ENCODE assay signal across 20 mouse cellular contexts in the genomic region with DNA sequence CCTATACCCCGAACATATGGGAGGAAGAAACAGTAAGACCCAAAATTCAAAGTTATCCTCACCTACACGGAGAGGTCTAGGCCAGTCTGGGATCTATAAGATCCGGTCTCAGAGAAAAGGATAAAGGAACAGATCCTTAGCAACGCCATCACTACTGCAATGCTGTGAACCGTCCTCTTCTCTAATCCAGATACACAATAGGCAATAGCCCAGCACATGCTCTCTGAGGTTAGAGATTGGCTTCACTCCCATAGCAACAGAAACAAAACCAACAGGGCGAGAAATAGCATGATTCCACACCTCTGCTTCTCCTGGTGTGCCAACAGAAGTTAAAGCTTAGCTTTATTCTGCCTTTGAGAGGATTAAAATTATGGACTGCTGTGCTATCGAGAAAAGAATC.
DNase-seq lines count a peak whose midpoint lies in the region; ATAC-seq and TF ChIP-seq lines count a peak whose summit lies in the region.
"Had no signal": no experiment of that assay in that cellular context is flagged by ENCODE, and none has a peak within 500 bp of the region (broad histone marks: within the 10 kb centered on the region; RNA-seq: fewer than 3 reads in every experiment).

No protein-coding gene starts in this region.

- no peaks in the 10 kb centered on the region for H3K9me3 ChIP-seq in hindbrain, postnatal 0 days (ENCODE audit: low read length)
- no peaks in the 10 kb centered on the region for H3K9me3 ChIP-seq in hindbrain, embryonic 10.5 days
- no peaks in the 10 kb centered on the region for H3K9me3 ChIP-seq in forebrain, embryonic 14.5 days (replicated peaks; ENCODE audit: control insufficient read depth, low read length)
- H3K9me3 ChIP-seq in midbrain, embryonic 15.5 days: no peaks in the 10 kb centered on the region
- H3K9me3 ChIP-seq: embryonic facial prominence, embryonic 10.5 days; heart, embryonic 12.5 days; neural tube, embryonic 13.5 days had no signal

- H3K4me3 ChIP-seq in hindbrain, postnatal 0 days (ENCODE audit: low read length): no peak overlapping the region
- no peak overlapping the region for H3K4me3 ChIP-seq in hindbrain, embryonic 10.5 days
- no peak overlapping the region for H3K4me3 ChIP-seq in forebrain, embryonic 14.5 days (ENCODE audit: low read depth, low read length)
- H3K4me3 ChIP-seq in midbrain, embryonic 15.5 days: no peak overlapping the region
- H3K4me3 ChIP-seq: embryonic facial prominence, embryonic 10.5 days; heart, embryonic 12.5 days; neural tube, embryonic 13.5 days had no signal

- no peaks in the 10 kb centered on the region for H3K4me1 ChIP-seq in hindbrain, postnatal 0 days (ENCODE audit: insufficient read depth, low read length)
- no peaks in the 10 kb centered on the region for H3K4me1 ChIP-seq in hindbrain, embryonic 10.5 days (replicated peaks)
- H3K4me1 ChIP-seq in forebrain, embryonic 14.5 days (ENCODE audit: control insufficient read depth, insufficient read depth, low read length): peaks cover 6% of the 10 kb centered on the region; the same call in 1 of the 2 replicates
- H3K4me1 ChIP-seq in midbrain, embryonic 15.5 days: peaks cover 8% of the 10 kb centered on the region; the same call in 1 of the 2 replicates
- H3K4me1 ChIP-seq: embryonic facial prominence, embryonic 10.5 days; heart, embryonic 12.5 days; neural tube, embryonic 13.5 days had no signal

- WGBS in hindbrain, postnatal 0 days: 52% methylated on average over 7 of the region's 7 CpGs
- WGBS in hindbrain, embryonic 10.5 days: 76% methylated on average over 7 of the region's 7 CpGs
- 52% methylated on average over 7 of the region's 7 CpGs for WGBS in forebrain, embryonic 14.5 days
- WGBS in midbrain, embryonic 15.5 days: 26% methylated on average over 7 of the region's 7 CpGs

- H3K27ac ChIP-seq in hindbrain, postnatal 0 days: no peak overlapping the region
- no peak overlapping the region for H3K27ac ChIP-seq in hindbrain, embryonic 10.5 days
- no peak overlapping the region for H3K27ac ChIP-seq in forebrain, embryonic 14.5 days (ENCODE audit: low read depth, low read length)
- no peak overlapping the region for H3K27ac ChIP-seq in midbrain, embryonic 15.5 days
- H3K27ac ChIP-seq: embryonic facial prominence, embryonic 10.5 days; neural tube, embryonic 13.5 days had no signal

- H3K9ac ChIP-seq in hindbrain, postnatal 0 days (replicated peaks; ENCODE audit: low read length): no peak overlapping the region
- H3K9ac ChIP-seq in forebrain, embryonic 14.5 days (ENCODE audit: low read length): no peak overlapping the region
- no peak overlapping the region for H3K9ac ChIP-seq in midbrain, embryonic 15.5 days
- H3K9ac ChIP-seq: heart, embryonic 12.5 days; neural tube, embryonic 13.5 days had no signal

- no peaks in the 10 kb centered on the region for H3K27me3 ChIP-seq in hindbrain, postnatal 0 days (ENCODE audit: insufficient read depth, low read length)
- H3K27me3 ChIP-seq in hindbrain, embryonic 10.5 days (ENCODE audit: insufficient read depth, poor library complexity, severe bottlenecking): no peaks in the 10 kb centered on the region
- H3K27me3 ChIP-seq in forebrain, embryonic 14.5 days (replicated peaks; ENCODE audit: control insufficient read depth, insufficient read depth, low read length): no peaks in the 10 kb centered on the region
- no peaks in the 10 kb centered on the region for H3K27me3 ChIP-seq in midbrain, embryonic 15.5 days (replicated peaks)
- H3K27me3 ChIP-seq: heart, embryonic 12.5 days; neural tube, embryonic 13.5 days had no signal

- TF ChIP-seq CTCF in hindbrain, postnatal 0 days (IDR thresholded peaks at IDR 0.05; ENCODE audit: low read depth): no peak

- ATAC-seq in cerebellum, adult (ENCODE audit: insufficient number of reproducible peaks, low FRiP score, low TSS enrichment): no peak
- peak; percentile 32; the same call in 1 of the 2 replicates for ATAC-seq in hindbrain, postnatal 0 days
- ATAC-seq in forebrain, embryonic 14.5 days: peak; percentile 29; the same call in 1 of the 2 replicates
- ATAC-seq in midbrain, embryonic 15.5 days (replicated peaks): peak; percentile 42; the same call in 1 of the 2 replicates

- DNase-seq in cerebellum, postnatal 10 days: peak; percentile 37 to 40
- DNase-seq in hindbrain, postnatal 0 days (ENCODE audit: low spot score): peak; percentile 54
- no peak for DNase-seq in hindbrain, embryonic 10.5 days (ENCODE audit: low spot score)
- peak; percentile 28 for DNase-seq in forebrain, embryonic 14.5 days (ENCODE audit: low spot score)
- DNase-seq in heart, postnatal 25 days (ENCODE audit: low spot score): no peak
- no peak for DNase-seq in spleen, postnatal 10 days (ENCODE audit: low spot score in 2 of 2)
- DNase-seq: adrenal gland, postnatal 25 days; heart, postnatal 14 days; kidney, adult 18-20 months; kidney, postnatal 14 days; lung, adult 18-20 months; lung, postnatal 14 days; right cerebral cortex, postnatal 25 days; thymus, postnatal 14 days had no signal

- intact Hi-C loops in heart, postnatal 25 days (cut with DNase I): no loop called here

- no peak overlapping the region for H3K4me2 ChIP-seq in hindbrain, postnatal 0 days (ENCODE audit: low read depth, low read length)
- H3K4me2 ChIP-seq in forebrain, embryonic 14.5 days (ENCODE audit: low read length): no peak overlapping the region
- no peak overlapping the region for H3K4me2 ChIP-seq in midbrain, embryonic 15.5 days
- H3K4me2 ChIP-seq: heart, embryonic 12.5 days; liver, embryonic 11.5 days; neural tube, embryonic 13.5 days had no signal

- H3K36me3 ChIP-seq in hindbrain, postnatal 0 days (ENCODE audit: insufficient read depth, low read length): no peaks in the 10 kb centered on the region
- H3K36me3 ChIP-seq in hindbrain, embryonic 10.5 days: no peaks in the 10 kb centered on the region
- H3K36me3 ChIP-seq in forebrain, embryonic 14.5 days (ENCODE audit: control insufficient read depth, insufficient read depth, low read length): no peaks in the 10 kb centered on the region
- no peaks in the 10 kb centered on the region for H3K36me3 ChIP-seq in midbrain, embryonic 15.5 days (replicated peaks)
- H3K36me3 ChIP-seq: embryonic facial prominence, embryonic 10.5 days; heart, embryonic 12.5 days; neural tube, embryonic 13.5 days had no signal

Comparison
In these comparisons a context has a peak if more than half of its experiments do, and no peak if none do; other contexts are left out.
1. DNase-seq: peak in cerebellum, postnatal 10 days (2 of 2), hindbrain, postnatal 0 days (single experiment) and forebrain, embryonic 14.5 days (single experiment); none in hindbrain, embryonic 10.5 days (single experiment), heart, postnatal 25 days (single experiment) and spleen, postnatal 10 days (0 of 2).